Mouse (Mus musculus) inflammation-experienced regulatory T-cells (primary cell): ENCODE results near the gene Gja10. TPM values are rescaled to one million over a fixed set of nuclear protein-coding genes. Genes with fewer than 3 reads are reported as not detected.

Experiments used
- polyA plus RNA-seq, 2 experiments: library from polyadenylated mRNA; unstranded; fragments of 100-300 nt; shearing (Covaris generic); gene quantifications; one replicate each; pipeline ENCODE4 v1.2.1; 2017

Gene Gja10
- not detected for polyA plus RNA-seq

DNA sequence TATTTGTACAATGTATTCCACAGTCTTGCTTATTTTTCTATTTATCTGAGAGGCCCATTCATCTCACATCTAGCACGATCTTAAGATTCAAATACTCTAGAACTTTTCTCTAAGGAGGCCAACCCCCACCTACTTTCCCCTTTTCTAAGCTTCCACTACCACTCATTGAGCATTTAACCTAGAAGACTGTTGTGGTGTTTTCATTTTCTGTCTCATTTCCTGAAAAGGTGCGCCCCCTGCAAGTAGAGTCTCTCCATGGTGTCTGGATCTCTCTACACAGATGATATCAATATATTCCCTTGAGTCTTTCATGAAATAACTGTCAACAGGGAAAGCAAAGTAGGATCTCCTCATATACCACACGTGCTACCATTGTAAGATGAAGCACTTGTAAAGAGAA, at the start of gene Gja10:
Gene Gja10 (minus strand): TSS at position 101 of the 400 bp plus-strand sequence.

GRCm38 (mm10) chr4:32615034-32615881, 12.7 kb upstream of the Gja10 start, which contains the start of gene Casp8ap2:
Casp8ap2 (plus strand) TSS chr4:32615451.

Other genes starting within 250 kb of the Gja10 start
- gene Casp8ap2, start 12.7 kb upstream of the Gja10 start, polyA plus RNA-seq: 10 to 100 TPM; 35.1 to 45.2 TPM
- 10 to 100 TPM; 27.2 to 27.8 TPM for gene Mdn1, start 54.4 kb upstream of the Gja10 start, polyA plus RNA-seq
- gene Lyrm2, start 197.5 kb upstream of the Gja10 start, polyA plus RNA-seq: 10 to 100 TPM; 46.6 to 67.9 TPM